Mouse (Mus musculus): ENCODE measurements around the gene Tmem119. TPM values are rescaled to one million over a fixed set of nuclear protein-coding genes. Genes with fewer than 3 reads are reported as not detected.

The Tmem119 gene
- total RNA-seq, 2 experiments from 2014 or later: 2.7 to 5.1 TPM

DNA sequence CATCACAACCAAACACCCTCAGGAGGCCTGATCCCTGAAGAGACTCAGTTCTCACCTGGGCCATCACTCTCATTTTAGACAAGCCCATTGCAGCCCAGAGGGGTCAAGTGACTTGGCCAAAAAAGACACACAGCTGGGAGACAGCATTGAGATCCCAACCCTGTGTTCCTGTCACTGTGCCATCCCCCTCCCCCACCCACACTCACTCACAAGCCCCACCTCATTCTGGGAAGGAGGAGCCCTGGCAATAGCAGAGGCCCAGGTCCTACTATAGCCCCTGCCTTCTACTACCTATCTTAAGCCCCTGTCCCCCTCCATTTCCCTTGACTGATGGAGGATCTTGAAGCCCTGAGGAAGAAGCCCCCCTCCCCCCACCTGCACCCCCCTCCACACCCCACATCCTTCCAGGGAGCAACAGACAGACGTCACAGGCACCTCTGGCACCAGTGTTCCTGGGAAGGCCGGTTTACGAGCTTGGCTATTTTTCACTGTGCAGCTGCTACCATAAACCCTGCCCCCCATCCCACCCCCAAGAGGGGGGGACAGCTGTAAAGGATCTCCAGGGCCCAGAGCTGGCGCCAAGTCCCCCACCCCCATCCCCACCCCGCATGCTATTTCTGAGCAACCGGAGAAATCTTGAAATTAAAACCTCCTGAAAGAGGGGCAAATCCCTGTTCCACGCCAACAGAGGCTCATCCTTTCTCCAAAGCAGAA lies 11.1 kb downstream of the Tmem119 start:
- DNase-seq: no peak

DNA sequence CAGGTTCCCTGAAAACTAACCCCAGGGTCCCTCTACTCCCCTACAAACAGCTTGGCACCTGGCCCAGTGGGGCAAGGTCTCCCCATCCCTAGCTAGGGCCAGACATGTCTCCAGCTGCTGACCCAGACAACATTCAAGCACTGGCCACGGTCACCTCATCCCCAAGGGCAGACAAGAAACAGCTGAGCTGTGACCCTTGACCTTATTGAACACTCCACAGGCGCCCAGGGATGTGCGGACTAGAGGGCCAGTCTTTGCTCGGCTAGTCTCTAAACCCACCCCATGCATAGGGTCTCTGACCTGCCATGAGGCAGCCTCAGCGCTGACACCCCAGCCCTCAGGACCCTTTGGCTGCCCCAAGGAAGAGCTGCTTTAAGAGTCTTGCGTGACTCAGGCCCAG lies 11.7 kb downstream of the Tmem119 start:
- DNase-seq: no peak

DNA sequence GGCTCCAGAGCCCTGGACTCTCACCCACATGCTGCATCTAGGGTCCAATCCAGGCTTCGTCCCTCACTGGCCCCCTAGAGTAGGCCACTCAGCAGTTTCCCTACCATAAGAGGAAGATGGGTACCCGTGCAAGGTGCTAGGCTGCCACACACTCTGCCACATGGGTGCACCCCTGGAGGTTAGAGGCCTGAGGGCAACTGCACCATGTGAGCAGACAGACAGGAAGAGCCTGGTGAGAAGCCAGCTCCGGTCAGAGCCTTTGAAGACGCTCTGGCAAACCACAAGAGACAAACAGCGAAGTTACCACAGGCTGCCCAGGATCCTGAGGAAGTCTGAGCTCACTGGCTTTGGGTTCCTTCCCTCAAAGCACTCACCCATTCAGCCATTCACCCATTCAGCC lies 13.3 kb downstream of the Tmem119 start:
- DNase-seq: no peak

DNA sequence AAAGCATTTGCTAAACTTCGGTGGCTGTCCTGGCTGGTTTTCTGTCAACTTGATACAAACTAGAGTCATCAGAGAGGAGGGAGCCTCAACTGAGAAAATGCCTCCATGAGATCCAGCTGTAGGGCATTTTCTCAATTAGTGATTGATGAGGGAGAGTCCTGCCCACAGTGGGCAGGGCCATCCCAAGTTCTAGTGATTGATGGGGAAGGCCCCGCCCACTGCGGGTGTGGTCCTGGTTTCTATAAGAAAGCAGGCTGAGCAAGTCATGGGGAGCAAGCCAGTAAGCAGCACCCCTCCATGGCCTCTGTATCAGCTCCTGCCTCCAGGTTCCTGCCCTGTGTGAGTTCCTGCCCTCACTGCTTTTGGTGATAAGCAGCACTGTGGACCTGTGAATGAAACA lies 16.2 kb downstream of the Tmem119 start:
- peak in 1 of 2 experiments; percentile 33 for DNase-seq

DNA sequence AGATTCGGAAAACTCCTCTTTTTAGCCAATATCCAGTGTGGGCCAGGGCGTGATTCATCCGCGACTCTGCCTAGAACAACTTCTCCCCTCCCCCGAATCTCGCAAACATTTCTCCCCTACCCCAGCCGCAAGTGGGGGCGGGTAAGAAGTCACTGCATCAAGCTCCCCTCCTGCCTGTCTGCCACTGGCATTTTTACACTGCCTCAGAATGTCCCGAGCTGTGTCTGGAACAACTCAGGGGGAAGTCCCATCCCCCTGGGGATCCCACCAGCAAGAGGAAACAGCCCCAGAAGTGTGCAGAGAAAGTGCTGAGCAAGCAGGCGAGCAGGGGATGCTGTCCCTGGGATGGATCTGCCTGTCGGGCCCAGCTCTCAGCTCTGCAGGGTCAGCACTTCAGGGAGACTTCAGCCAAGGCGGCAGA lies 16.7 kb downstream of the Tmem119 start:
- peak; percentile 68 to 84 for DNase-seq

DNA sequence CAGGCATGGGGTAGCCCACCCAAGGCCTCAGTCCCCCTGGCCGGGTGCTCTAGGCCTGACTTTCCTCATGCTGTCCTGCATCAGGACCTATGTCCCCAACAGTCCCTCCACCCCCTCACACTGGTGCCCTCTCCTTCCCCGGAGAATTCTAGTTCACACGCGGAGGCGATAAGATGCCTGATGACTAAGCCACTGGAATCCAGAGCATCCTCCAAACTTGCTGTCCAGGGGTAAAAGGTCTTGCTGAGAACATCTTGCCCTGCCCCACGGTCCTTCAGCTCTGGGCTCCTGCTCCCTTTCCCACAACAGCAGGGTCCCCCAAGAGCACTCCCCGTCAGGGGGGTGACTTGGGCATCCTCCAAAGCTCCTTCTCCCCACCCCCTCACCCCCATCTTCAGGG lies 17.7 kb downstream of the Tmem119 start:
- peak; percentile 22 to 45 for DNase-seq

DNA sequence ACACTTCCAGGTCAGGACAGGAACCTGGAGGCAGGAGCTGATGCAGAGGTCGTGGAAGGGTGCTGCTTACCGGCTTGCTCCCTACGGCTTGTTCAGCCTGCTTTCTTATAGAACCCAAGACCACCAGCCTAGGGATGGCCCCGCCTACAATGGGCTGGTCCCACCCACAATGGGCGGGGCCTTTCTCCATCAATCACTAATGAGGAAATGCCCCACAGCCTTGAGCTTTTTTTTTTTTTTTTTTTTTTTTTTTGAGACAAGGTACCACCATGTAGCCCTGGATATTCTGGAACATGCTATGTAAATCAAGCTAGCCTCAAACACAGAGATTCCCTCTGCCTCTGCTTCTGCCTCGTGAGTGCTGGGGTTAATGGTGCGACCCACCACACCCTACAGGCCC lies 18.4 kb downstream of the Tmem119 start:
- no peak for DNase-seq

DNA sequence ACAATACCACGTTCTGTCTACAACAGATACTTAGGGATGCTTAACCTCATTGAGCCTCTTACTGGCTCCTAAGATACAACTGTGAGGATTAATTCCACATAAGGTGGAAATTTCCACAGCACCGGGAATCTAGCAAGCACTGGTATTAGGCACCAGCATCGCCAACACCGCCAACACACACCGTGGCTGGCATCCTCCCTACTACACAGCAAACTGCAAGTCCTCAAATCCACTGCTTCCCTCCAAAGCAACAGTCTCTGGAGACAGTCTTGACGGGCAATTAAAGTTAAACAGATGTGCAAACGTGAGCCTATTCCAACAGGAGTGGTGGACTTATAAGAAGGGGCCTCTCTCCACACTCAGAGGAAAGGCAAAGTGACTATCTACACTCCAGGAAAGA lies 19.1 kb downstream of the Tmem119 start:
- no peak for DNase-seq

DNA sequence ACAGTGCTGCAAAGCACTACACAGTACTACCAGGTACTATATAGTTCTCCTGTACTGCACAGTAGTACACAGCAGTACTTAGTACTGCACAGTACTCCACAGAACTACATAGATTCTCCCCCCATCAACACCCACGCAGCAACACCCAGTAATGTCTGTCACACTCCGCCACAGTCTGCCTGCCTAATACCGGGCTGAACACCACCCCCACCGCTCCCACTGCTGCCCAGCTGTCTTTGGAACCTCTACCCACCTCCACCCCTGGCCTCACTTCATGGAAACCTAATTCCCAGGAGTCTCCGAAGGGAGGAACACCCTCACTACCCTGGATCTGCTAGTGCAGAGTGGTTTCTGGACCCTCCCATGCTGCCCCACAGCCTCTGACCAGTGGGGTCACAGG lies 19.6 kb downstream of the Tmem119 start:
- no peak for DNase-seq

DNA sequence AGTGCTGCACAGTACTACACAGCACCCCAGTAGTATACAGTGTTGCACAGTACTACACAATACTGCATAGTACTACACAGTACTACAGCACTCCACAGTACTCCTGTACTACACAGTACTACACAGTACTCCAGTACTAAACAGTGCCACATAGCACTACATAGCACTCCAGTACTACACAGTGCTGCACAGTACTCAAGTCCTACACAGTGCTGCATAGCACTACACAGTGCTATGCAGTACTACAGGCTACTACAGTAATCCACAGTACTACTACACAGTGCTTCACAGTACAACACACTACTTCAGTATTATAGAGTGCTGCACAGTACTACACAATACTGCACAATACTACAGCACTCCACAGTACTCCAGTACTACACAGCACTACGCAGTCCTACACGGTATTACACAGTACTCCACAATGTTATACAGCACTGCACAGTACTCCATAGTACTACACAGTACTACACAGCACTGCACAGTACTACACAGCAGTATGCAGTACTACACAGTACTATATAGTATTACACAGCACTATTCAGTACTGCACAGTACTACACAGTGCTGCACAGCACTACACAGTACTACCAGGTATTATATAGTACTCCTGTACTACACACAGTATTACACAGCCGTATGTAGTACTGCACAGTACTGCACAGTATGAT lies 20.1 kb downstream of the Tmem119 start:
- no peak for DNase-seq

DNA sequence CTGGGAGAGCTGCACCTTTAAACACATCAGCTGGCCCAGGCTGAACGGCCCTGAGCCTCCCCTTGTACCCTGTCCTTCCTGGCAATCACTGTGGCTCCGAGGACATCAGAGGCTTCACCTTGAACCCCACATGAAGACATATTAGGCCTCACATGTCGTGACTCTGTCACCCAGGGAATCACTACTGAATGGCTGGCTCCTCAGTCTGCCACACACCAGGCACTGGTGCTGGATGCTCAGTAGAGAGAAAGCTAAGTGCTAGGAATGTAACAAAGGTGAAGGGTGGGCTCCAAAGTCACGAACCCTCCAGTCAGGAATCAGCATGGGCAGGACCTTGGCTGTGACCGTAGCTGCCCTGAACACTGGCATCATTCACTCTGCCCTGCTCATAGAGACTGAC lies 20.7 kb downstream of the Tmem119 start:
- DNase-seq: no peak

DNA sequence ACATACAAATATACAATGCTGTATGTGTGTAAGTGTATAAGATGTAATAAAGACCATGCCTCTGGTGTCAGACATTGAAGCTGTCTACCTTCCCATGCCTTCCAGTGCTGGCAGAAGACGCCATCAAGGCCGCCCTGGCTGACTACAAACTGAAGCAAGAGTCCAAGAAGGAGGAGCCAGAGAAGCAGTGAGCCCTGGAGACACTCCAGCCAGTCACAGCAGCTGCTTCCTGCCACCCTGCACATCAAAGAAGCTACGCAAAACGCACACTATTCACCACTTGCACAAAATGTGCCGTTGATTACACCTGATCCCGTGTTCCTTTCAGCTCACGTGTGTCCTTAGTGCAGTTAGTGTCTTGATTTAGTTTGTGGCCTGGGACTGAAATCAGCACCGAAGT lies 22.6 kb downstream of the Tmem119 start:
- DNase-seq: peak in 1 of 2 experiments; percentile 28

DNA sequence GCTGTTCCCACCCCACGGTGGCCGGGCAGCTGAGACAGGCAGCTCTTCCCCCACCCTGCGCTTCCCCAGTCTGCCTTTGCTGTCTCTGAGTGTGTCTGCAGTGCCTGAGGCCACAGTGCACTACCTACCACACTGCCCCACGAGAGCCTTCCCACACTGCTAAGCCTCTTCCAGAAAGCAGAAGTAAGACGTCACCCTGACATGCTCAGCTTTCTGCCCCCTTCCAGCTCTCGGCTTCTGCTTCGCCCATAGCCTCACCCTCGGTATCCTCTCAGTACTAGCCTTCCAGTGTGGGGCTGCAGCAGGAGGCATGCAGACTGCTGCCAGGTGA lies 23.5 kb downstream of the Tmem119 start:
- DNase-seq: peak; percentile 20 to 66

DNA sequence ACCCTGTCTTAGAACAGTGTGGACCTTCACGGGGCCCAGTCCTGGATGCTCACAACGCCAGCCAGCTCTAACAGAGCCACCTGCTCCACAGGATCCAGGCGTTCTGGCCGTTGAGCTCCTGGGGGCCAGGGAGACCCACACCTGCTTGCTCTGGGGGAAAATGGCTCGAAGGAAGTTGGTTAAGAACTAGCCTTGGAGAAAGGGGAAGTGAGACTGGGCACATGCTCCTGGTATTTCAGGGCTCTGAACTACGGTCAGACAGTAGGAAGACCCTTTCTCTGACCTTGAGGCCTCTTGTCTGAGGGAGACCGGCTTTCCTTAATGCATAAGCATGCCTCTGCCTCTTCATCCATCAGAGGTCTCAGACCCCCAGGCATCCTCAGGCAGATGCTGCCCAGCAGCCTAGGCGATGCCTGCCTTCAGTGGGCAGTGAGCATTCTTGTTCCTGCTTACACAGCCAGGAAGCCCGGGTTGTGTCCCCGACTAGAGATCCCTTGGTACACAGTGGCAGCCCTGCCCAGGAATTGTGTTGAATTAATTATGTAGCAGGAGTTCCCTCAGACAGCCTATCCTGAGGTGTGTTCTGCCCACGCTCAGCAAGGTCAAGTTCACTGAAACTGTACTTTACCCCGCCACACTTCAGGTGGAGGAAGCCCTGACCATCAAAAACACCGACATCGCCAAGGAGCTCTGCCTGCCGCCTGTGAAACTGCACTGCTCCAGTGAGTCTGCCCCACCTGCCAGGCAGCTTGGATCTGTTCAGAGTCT lies 24.0 kb downstream of the Tmem119 start:
- DNase-seq: peak in 1 of 2 experiments; percentile 43

DNA sequence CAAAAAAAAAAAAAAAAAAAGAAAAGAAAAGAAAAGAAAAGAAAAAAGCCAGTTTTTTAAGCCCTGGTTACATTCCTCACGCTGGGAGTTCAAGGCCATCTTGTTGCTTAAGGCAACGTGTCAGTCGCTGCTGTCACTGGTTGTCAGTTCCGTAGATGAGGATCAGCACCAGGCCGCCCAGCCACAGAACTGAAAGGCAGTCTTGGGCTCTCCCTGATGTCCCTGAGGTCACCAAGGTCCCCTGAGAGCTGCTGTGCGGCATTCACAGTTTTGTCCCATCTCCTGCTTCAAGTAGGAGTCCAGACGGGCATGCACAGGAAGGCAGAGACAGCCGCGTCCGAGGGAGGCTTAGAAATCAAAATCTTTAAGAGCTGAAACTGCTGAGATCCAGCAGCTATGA lies 24.7 kb downstream of the Tmem119 start:
- no peak for DNase-seq

DNA sequence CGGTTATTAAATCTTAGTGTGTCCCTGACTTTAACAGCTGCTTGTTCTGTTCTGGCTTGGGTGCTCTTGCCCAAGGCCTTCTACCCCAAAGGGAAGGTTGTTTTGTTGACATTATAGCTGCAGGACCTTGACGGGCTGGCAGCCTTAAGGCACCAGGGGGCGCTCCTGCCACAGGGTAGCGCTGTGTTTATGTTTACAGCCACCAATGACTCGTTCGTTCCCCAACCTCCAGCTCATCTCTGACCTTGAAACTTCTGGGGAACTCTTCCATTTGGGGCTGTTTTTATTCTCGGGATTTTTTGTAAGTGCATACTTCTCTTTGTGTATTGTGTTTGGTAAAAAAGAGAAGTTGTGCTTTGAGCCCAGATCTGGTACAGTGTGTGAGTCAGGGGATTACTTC lies 26.7 kb downstream of the Tmem119 start:
- peak; percentile 86 to 94 for DNase-seq

DNA sequence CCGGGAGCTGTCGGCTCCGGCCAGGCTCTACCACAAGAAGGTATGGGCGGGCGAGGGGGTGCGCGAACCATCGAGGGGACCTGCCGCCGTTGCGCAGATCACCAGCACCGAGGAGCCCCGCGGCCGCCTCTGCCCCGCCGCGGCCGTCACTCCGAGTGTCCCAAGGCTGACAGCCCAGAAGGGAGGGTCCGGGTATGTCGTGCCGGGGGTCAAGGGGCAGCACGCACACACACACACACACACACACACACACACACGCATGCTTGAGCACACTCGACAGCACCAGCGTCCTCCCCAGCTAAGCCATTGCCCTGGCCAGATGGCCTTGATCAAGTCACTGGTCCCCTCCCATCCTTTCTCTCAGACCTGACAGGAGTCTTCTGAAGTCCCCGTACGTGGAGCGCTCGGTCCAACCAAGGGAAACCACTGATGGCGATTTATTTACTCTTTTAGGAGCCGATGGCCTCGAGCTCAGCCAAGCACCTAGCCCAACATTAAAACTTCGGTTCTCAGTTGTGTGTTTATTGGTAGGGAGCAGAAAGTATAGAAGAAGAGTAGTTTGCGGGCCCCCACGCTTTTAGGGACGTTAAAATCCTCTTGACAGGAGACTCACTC lies 27.3 kb downstream of the Tmem119 start:
- DNase-seq: peak in 1 of 2 experiments; percentile 55

DNA sequence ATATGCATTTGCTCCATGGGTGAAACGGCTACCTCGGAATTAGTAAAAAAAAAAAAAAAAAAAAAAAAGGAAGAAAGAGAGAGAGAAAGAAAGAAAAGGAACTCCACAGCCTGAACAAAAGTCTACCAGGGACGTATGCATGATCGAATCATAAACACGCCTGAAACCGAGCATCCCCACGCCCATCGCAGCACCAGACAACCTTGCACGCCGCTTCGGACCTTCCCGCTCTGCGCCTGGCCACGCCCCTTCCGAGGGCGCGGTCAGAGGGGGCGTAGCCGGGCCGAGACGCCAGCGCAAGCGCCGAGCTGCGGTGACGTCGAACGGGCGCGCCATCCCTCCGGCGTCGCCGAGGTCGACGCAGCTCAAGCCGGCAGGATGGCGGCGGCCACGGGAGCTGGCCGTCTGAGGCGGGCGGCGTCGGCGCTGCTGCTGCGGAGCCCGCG lies 27.8 kb downstream of the Tmem119 start, which contains the start of the genes Sart3 and Iscu:
Sart3 (minus strand) TSS at position 61 of the 446 bp plus-strand sequence.
Iscu (plus strand) TSS at position 299 of the 446 bp plus-strand sequence.
- peak; percentile 95 to 96 for DNase-seq

DNA sequence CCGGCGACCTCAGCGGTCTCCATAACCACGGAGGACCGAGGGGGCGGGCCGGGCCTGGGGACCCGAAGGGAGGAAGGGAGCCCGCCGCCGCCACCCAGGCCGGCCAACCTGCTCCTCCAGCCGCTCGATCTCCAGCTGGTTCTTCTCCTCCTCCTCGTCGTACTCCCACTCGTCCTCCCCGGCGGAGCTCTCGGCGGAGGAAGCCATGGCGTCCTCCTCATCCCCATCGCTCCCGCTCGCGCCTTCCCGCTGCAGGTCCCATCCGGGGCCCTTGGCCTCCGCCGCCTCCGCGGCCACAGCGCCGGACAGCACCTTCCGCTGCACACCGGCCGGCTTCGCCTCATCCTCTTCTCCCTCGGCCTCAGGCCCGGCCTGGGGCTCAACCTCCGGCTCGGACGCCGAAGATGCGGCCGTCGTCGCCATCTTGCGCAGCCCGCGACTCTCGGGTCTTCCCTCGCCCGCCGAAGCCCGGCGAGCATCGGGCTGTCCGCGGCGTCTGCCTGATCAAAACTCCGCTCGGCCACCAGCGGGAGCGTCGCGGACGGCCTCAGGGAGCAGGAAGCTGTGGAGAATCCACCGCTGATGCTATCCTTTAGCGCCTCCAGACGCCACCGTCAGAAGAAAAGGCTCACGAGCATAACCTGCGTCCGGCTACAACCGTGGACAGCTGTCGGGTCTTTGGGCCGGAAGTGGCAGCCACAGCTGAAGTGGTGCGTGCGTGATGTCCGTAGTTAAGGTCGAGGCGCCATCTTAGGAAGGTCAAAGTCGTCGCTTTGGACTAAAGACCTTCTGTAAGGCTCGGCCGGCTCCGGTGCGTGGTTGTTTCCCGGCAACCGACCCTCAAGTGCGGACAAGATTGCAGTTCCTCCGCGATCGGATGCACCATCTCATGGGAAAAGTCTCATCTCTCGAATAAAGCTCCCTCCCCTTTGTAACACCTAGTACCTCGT lies 28.8 kb downstream of the Tmem119 start:
- DNase-seq: peak; percentile 91 to 93

DNA sequence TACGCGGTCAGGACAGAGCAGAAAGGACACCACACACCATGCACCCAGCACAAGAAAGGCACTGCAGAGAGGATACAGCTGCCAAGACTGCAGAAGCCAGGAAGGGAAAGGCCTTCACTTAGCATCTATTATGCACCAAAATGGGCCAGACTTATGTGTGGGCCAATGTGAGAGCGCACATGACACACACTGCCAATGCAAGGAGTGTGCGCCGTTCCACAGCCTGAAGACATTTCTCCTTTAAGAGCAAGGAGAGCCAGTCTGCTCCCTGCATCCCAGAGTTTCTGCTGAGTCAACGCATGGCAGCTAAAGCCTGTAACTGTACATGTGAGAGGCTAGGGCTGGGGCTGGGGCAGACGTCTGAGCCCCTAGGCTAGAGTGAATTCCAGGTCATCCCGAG lies 31.5 kb downstream of the Tmem119 start:
- DNase-seq: no peak

All from heart, adult 18-20 months (tissue).